Mouse (Mus musculus) ES-E14 (cell line): ENCODE data around the gene Pigs.

Source experiments
- CHD2 ChIP-seq: IDR thresholded peaks from 2 replicates; pipeline ENCODE4 v1.6.1; 2014; ENCODE audit warnings: mild to moderate bottlenecking, low read depth, low read length, inconsistent platforms
- MAFK ChIP-seq: IDR thresholded peaks from 2 replicates; pipeline ENCODE4 v1.6.1; 2014; ENCODE audit warnings: mild to moderate bottlenecking, low read depth, low read length, inconsistent platforms; ENCODE audit not compliant: insufficient read depth
- ZC3H11A ChIP-seq: IDR thresholded peaks from 2 replicates; pipeline ENCODE4 v1.6.1; 2012; ENCODE audit warnings: low read depth, mild to moderate bottlenecking, inconsistent platforms, low read length, borderline replicate concordance
- ZNF384 ChIP-seq: IDR thresholded peaks from 2 replicates; pipeline ENCODE4 v1.6.1; 2012; ENCODE audit warnings: low read depth, low read length, inconsistent platforms

DNA sequence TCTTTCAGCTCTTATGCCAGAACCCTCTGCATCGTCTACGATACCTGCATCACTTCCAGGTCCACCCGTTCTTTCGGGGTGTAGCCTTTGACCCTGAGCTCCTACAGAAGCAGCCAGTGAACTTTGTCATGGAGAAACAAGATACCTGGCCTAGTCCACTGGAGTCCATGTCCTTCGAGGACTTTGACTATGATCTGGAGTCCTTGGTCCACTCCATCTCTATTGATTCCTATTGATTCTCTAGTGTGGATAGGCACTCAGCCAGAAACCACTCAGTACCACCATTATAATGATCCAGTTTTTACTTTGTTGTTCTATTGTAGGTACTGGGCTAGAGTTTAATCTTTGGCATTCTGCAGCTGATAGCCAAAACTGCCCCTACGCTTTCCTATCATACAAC is 33.6 kb upstream of the Pigs start:
- no peak for TF ChIP-seq ZC3H11A
- TF ChIP-seq ZNF384: no peak
- TF ChIP-seq CHD2: no peak
- no peak for TF ChIP-seq MAFK
